Mouse (Mus musculus) kidney, postnatal 25 days (tissue): ENCODE data around the gene Plcb4.

ENCODE experiments used
- DNase-seq, 2 experiments: peaks; one replicate each; pipeline ENCODE4 v3.0.0; 2021; ENCODE audit warnings: mixed read lengths in 2 of 2

Plcb4 gene

GRCm38 (mm10) chr2:135856826-135857225 is 198.0 kb downstream of the Plcb4 start:
- no peak for DNase-seq

DNA sequence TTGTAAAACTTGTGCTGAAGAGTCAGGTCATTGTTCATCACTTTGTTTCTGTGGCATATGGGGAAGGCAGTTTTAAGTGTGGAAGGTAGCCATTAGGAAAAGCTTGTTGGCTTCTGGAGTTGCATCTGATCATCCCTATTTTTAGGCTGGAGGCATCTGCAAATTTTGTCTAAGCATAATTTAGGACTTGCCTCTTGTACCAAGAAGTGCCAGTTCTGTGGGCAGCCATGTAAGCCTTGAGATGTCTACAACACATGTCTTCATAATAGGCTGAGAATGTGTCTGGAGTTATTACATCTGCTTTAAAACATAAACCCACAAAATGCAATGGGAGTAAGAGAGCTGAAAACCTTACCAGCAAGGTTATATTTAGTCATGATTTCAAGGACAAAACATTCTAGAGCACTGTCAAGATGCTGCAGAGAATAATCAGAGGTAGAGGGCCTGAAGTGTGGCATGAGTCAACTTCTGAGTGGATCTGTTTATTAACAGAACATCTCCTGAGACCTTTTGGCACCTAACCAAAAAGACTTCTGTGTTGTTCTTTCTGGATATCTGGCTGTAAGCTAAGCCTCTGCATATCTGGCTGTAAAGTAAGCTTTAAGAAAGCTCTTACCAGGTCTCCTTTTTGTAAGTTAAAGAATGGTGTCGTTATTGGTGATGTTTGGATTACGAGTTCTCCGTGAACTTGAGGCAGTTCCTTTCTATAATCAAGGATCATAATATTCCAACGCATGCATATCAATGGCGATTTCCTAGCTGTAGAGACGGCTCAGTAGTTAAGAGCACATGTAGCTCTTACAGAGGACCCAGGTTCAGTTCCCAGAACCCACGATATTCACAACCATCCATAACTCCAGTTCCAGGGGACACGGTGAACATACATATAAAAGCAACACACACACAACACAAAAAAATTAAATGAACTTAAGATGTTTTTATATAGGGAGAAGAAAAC is 203.0 kb downstream of the Plcb4 start:
- no peak for DNase-seq

GRCm38 (mm10) chr2:135862489-135863390 is 203.9 kb downstream of the Plcb4 start:
- no peak for DNase-seq

- DNase-seq, result no peak
Observed at GRCm38 (mm10) chr2:135863391-135864076, 204.7 kb downstream of the Plcb4 start.

DNA sequence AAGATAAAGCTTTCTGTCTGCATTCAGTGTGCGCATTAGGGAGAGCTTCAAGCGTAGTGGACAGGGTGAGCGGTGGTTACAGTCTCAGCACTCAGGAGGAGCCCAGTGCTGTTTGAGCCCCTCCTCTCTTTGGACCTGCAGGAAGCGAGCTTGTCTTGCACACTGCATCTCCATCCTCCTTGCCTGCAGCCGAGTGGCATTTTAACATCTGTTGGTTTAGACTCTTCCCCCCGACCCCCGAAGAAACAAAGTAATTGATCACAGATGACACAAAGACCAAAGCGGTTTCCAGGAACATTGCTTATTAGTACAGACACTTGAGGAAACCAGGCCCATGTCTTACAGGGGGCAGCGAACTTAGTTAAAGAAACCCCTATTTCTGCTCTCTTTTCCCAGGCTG is 207.6 kb downstream of the Plcb4 start:
- DNase-seq, result no peak

GRCm38 (mm10) chr2:135866838-135867237 is 208.0 kb downstream of the Plcb4 start:
- no peak for DNase-seq

DNA sequence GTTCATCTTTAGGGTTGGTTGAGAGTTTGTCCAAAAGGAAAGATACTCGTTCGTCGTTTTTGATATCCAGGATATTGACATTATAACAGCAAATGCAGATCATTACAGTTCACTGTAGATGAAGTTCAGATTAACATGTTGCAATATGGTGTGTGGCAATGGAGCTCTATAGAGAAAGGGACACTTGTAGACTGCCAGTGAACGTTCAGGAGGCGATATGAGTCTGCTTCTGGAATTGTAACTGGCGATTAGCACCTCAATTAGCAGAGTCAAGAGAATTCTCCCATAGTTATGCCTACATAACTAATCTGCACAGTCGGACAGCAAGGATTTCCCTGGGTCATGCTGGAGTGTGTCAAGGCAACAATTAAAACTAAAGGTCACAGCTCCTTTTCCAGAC is 210.8 kb downstream of the Plcb4 start:
- DNase-seq, result no peak

DNA sequence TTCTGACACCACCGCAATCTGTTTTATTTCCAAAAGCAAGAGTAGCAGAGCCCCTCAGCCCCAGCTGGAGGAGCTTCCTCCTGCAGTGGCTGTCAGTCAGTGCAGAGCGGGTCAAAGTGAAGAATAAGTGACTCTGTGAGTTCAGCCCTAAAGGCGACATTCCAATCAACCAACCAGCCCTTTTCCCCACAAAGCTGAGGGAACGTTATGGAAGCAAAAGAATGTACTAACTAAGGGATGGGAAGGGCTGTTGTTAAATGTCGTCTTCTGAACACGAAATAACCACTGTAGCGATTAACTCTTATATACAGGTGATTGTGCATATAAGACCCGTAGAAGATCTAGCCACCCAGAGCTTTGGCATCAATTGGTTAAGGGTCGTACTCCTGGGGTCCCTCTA is 214.3 kb downstream of the Plcb4 start:
- no peak for DNase-seq

DNA sequence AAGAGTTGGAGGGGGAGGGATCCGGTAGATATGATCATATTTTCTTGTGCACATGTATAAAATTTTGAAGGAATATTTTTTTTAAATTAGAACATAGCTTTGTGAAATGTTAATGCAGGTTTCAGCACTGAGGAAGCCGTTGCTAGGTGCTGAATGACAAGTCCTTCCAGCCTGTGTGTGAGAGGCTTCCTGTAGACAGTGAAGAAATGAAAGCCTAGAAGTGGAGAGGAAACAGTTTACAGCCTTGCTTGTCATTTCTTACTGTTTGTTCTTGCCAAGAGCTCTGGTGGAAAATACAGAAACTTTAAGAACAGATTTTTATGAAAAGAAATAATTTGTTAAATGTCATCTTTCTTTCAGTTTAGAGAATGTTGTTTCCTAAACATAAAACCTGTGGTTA is 214.9 kb downstream of the Plcb4 start:
- no peak for DNase-seq

GRCm38 (mm10) chr2:135875549-135875948 is 216.7 kb downstream of the Plcb4 start:
- peak; percentile 54 to 69 for DNase-seq

GRCm38 (mm10) chr2:135879356-135879755 is 220.5 kb downstream of the Plcb4 start:
- no peak for DNase-seq

DNA sequence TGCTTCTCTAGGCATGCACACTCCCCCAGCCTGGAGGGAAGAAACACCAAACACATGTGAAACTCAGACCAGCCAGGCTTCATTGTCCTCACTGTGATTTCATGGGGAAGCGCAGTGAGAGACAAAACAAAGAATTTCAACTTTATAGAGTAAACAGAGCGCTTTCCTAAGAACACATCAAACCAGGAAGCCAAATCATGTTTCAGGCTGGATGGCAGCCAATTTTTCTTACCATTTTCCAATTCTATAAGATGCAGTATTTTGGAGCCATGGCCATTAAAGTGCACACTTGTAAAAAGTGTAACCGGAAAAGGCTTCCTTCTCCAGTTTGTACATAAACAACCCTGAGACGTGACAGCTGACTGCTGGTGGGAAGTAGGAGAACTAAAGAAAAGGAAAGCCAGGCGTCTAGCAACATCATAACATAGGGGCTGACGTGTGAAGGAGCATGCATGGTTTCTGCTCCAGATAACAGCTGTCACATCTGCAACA is 221.5 kb downstream of the Plcb4 start:
- DNase-seq, result no peak

GRCm38 (mm10) chr2:135883359-135883758 is 224.5 kb downstream of the Plcb4 start:
- DNase-seq, result no peak

DNA sequence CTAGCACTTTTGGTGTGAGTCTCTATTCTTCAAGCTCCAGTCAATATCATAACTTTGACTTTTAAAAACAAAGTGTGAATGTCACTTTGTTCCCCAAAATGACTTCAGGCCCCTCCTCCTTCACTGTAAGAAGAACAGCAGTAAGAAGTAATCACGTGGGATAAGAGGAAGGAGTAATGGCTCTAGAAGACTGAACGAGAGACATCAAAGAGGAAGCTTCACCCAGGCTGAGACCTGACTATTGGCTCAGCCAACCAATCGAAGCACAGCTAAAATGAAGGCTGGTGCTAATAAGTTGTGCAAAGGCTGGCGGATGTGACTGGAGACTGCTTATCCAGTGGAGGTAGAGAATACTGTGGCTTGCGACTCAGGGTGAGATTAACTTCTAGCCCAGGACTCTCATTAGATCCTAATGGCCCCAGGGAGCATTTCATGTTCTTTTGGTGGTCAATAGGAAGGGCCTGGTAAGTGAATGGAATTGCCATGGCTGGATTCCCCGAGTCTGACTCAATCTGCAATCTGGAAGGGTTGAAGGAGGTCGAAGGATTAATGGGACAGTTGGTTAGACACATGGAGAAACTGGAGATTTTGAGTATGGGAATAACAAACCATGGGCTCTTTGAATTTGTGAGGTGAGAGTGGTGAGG is 225.8 kb downstream of the Plcb4 start:
- no peak for DNase-seq

- DNase-seq, result no peak
Observed at GRCm38 (mm10) chr2:135885607-135886006, 226.8 kb downstream of the Plcb4 start.

DNA sequence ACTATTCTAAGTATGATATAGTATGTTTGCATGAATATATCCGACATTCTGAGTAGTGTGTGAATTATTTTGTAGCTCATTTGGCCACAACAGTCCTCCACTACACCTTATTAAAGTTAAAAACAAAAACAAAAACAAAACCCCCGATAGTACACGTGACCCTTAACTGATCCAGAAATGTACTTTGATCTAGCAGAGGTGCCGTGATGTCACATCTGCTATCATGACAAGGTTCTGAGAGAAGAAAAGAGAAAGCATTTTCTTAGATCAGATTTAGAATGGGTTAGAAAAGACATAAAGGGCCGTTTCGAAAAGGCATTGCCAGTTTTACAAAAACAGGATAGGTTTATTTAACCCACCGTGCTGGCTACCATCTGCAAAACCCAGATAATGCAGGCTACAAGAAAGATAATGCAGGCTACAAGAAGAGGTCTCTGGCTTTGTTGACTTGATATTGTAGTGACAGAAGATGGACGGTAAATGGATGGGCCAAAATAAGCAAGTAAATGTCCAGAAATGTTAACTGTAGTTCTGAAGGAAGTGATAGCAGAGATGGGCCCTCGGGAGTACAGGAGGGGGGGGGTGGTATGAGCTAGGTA is 227.4 kb downstream of the Plcb4 start:
- no peak for DNase-seq

GRCm38 (mm10) chr2:135887805-135888204 is 229.0 kb downstream of the Plcb4 start:
- no peak for DNase-seq

DNA sequence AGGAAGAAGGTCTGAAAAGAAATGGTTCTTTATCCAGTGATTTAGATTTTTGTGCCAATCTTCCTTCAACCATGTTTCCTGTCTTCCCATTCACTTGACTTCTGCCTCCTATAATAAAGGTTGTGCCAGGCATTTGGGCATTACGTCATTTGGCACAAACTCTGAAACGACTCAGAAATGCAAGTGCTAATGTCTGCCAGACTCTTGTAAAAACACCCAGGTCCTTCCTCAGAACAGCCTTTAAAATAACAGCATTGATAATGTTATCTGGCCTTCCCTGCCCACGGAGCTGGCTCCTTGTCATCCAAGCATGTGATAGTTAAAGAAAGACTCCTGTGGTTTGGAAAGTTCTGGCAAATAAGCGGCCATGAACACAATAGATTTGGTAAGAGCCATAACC is 229.4 kb downstream of the Plcb4 start:
- no peak for DNase-seq

DNA sequence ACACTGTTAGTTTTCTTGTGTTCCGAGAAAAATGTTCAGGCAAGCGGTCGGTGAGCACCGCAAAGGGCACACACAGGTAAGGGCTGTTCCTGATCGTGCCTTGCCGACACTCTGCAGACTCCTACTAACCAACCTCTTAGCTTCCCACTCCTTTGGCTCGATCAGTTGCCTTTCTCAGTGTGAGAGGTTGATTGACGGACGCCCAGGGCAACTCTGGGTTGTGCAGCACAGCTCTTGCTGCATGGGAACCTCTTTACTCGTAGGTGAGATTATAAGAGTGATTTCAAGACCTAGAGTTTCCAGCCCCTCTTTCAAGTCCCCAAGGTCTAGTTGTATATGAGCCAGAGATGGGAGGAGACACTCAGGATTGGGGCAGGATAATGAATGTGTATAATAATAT is 230.0 kb downstream of the Plcb4 start:
- no peak for DNase-seq

DNA sequence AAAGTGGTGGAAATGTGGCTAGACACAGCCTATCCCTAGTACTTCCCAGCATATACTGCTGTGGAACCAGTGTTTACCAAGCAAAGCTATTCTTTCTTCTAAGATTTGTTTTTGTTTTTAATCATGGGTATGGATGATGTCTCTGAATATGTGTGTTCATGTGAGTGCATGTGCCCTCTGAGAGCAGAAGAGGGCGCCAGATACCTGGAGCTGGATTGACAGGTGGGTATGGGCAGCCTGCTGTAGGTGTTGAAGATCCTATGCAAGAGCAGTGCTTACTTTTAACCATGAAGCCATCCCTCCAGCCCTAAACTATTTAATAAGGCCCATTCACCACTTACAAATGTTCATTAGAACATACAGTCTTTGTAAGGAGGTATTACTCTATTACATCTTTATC is 231.3 kb downstream of the Plcb4 start:
- no peak for DNase-seq

GRCm38 (mm10) chr2:135891097-135891496 is 232.3 kb downstream of the Plcb4 start:
- no peak for DNase-seq

DNA sequence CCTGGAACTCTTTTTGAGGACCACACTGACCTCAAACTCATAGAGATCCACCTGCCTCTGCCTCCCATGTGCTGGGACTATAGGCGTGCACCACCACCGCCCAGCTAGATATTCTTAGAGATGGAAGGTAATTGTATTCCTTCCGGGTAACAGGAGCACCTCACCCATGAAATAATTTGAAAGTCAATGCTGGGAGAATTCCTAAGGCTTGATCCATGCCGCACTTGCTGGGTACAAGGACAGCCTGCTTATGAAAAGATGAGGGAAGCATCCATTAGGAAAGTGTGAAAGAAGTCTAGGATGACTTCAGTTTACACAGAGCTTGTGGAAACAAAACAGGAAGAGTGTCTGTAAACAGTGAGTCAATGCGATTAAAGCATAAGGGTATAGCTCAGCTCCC is 232.9 kb downstream of the Plcb4 start:
- no peak for DNase-seq
